Mouse (Mus musculus) brown adipose tissue, adult 24 weeks (tissue): ENCODE measurements around the gene Zfp229. TPM values are rescaled to one million over a fixed set of nuclear protein-coding genes. Genes with fewer than 3 reads are reported as not detected.
"Not testable (repeated sequence)": the region's sequence is repeated elsewhere in the genome, so short reads cannot be mapped to it uniquely, and the experiment has no call there.

ENCODE experiments used
- H3K27ac ChIP-seq: fragments of 200-500 bp; replicated peaks from 2 replicates; pipeline ENCODE4 v1.5.1; 2012; ENCODE audit warnings: low read depth, mild to moderate bottlenecking, low read length
- H3K4me1 ChIP-seq: fragments of 200-500 bp; 2 replicates; pipeline ENCODE4 v1.6.1; 2012; ENCODE audit warnings: low read length, mixed read lengths; ENCODE audit not compliant: control insufficient read depth, insufficient read depth, insufficient read length
- H3K4me3 ChIP-seq: fragments of 200-500 bp; 2 replicates; pipeline ENCODE4 v1.5.1; 2012; ENCODE audit warnings: low read depth, mild to moderate bottlenecking, low read length, moderate library complexity; ENCODE audit not compliant: insufficient read depth
- polyA plus RNA-seq: library from polyadenylated mRNA; stranded (reverse); fragments of >200 nt; gene quantifications from 2 replicates; pipeline ENCODE4 v1.2.4, GENCODE M21; 2012; ENCODE audit not compliant: missing spikeins, insufficient read depth, insufficient read length

The Zfp229 gene
- polyA plus RNA-seq, result 5.0 and 5.9 TPM in 2 replicates

DNA sequence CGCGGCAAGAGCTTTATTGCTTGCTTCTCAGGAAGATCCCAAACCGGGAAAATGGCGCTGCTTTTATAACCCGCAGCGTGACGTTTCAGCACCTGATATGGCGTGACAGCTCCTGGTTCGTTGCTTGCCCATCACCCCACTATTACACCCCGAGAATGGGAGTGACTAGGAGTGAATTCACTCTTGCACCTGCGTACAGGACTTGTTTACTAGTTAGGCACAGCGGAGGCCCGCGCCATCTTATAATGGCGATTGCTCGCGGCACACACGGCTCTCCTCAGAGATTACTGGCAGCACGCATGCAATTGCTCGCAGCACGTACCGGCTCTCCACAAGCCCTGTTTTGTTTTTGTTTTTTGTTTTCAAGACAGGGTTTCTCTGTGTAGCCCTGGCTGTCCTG is at the start of gene Zfp229:
TSS of gene Zfp229 (plus strand) at position 301 of the 400 bp plus-strand sequence.
- H3K27ac ChIP-seq, H3K4me1 ChIP-seq, H3K4me3 ChIP-seq: not testable (repeated sequence)

DNA sequence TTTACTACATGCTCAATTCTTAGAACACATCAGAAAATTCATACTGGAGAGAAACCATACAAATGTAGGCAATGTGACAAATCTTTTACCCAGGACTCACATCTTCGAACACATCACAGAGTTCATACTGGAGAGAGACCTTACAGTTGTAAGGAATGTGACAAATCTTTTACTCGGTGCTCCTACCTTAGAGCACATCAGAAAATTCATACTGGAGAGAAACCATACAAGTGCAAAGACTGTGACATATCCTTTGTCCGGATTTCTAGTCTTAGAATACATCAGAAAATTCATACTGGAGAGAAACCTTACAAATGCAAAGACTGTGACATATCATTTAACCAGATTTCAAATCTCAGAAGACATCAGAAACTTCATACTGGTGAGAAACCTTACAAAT is 39.0 kb upstream of the Zfp229 start, which contains the start of gene Gm10226:
TSS of gene Gm10226 (plus strand) at position 301 of the 400 bp plus-strand sequence.
- no peak within 1 kb of the TSS for H3K4me3 ChIP-seq

DNA sequence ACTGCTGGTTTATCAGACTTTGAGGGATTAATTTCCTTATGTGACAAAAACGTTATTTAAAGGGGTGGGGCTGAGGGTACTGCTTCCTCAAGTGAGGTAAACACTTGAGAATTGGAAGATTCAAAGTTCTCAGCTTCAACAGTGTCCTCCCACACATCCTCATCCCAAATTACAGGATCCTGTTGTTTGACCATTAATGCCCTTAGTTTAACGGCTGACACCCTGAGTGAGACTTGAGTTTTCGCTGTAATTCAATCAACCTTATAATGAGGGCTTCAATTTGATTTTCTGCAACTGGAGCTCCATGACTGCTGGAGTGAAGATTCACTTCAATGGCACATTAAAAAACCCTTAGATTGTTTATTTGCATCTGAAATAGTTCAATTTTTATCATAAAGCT is 37.3 kb upstream of the Zfp229 start:
- Histone ChIP-seq H3K4me1 (no peaks in the 10 kb centered on the region), H3K4me3 (no peak overlapping the region), H3K27ac (no peak overlapping the region)

More for the DNA sequence above, 39.0 kb upstream of the Zfp229 start, which contains the start of gene Gm10226:
- H3K27ac ChIP-seq, result no peak within 1 kb of the TSS
- no peaks in the 10 kb centered on the region for H3K4me1 ChIP-seq

DNA sequence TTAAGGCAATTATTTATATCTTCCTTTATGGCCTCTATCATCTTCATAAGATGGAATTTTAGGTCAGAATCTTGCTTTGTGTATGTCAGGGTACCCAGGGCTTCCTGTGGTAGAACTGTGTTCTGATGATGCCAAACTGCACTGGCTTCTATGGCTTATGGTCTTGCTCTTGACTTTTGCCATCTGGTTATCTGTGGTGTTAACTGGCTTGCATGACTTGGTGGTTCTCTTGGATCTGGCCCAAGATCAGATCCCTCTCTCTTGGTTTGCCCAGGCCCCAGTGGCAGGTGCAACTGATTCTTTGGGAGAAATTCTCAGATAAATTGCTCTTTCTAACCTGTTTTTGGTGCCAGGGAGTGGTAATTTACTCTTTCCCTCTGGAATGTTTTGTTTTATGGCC is 34.5 kb upstream of the Zfp229 start:
- H3K4me3 ChIP-seq, result no peak overlapping the region
- no peak overlapping the region for H3K27ac ChIP-seq
- H3K4me1 ChIP-seq, result no peaks in the 10 kb centered on the region

DNA sequence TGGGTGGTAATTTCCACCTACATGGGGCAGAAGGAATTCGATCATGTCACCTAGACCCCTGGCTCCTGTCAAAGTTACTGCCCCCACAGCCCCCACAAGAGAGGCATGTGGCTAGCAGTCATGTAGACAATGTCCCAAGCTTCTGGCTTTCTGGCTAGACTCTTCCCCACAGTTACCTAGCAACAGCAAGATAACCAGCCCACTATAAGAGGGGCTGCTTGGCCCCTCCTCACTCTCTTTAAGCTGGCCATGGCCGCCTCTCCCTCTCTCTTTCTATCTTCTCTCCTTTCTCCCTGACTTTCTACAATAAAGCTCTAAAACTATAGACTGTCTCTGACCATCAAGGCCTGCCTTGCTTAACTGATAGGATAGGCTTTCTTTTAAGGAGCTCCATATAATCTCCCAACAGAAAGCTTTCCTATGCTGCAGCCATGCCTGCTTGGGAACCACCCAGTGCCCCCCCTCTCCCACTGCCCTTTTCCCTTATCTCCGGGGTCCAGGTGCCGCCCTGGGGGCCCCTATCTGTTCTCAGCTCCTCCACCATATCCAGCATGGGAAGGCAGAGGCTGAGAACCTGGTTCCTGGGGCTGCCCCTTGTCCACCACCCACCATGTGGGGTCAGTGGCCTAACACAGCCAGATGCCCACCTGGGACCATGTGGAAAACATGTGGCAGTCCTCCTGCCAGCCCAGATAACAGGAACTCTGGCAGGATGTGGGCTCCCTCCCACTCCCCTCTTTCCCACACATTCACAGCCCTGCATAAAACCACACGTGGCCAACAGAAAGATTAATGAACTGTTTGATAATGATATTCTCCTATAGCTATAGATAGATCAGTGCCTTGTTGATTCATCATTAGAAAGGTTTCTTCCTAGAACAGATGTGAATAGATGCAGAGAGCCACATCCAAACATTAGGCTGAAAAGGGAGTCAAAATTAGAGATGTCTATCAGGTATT is 28.0 kb upstream of the Zfp229 start:
- no peak overlapping the region for H3K4me3 ChIP-seq
- no peaks in the 10 kb centered on the region for H3K4me1 ChIP-seq
- no peak overlapping the region for H3K27ac ChIP-seq

DNA sequence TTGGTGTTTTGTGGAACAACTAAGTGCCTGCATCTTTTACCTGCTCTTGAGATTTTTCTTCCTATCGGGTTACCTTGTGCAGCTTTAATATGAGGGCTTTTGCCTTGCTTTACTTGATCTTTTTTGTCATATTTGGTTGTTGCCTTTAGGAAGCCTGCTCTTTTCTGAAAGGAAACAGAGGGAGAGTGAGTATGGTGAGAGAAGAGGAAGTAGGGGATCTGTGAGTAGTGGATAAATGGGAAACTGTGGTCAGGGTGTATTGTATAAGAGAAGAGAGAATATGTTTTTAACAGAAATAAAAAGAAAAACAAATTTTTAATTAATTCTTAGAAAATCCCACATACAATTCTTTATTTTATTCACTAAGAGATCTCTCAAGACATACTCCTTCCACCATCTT is 27.2 kb upstream of the Zfp229 start:
- Histone ChIP-seq H3K4me3 (no peak overlapping the region), H3K4me1 (no peaks in the 10 kb centered on the region), H3K27ac (no peak overlapping the region)

DNA sequence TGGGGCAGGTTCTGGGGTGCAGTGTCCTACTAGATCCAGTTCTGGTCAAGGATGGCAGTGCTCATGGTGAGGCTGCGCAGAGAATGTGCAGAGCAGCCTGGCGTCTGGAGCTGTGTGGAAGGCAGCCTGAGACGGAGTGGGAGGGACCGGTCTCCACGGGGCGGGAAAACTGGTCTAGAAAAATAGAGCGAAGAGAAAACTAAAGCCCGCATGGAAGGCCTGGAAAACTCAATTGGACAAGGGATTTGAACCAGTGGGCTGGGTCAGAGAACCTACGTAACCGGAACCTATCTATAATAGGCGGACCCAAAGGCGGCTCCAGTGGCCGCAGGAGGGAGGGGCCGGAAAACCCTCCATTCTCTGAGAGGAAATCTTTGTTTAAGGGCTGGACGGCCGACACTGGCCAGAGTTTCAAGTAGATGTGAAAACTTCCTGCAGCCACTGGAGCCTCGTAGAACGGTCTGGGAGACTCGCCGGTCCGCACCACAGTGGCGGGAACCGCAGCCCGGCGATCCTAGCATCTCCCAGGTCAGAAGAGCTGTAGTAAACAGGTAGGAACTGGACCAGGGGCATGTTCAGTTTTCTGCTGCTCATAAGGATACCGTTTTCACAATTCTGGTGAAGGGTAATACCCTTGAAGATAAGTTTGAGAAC is 23.1 kb upstream of the Zfp229 start, which contains the start of gene Zfp760:
TSS of gene Zfp760 (plus strand) at position 399 of the 654 bp plus-strand sequence.
- no peaks in the 10 kb centered on the region for H3K4me1 ChIP-seq
- peak within 1 kb of the TSS; percentile 79 for H3K27ac ChIP-seq

DNA sequence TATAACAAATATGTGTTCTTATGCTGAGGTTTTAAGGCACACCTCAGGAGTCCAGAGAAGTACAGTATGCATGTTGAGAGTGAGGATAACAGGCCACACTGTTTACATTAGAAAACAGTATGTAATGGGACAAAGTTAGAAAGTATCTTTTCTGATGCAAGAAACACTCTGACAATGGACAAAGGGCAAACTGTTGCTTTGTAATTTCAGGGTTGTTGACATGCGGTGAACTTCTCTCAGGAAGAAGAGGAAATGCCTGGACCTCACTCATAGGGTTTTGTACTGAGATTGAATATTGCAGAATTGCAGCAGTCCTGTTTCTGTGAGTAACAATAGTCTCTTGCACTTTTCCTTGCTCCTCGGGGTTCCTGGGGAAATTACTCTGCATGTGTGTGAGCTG is 22.2 kb upstream of the Zfp229 start:
- Histone ChIP-seq H3K4me3 (peak overlapping the region; percentile 23; the same call in 1 of the 2 replicates), H3K4me1 (no peaks in the 10 kb centered on the region), H3K27ac (no peak overlapping the region)

More for the DNA sequence above, 23.1 kb upstream of the Zfp229 start, which contains the start of gene Zfp760:
- H3K4me3 ChIP-seq, result peak within 1 kb of the TSS; percentile 81

DNA sequence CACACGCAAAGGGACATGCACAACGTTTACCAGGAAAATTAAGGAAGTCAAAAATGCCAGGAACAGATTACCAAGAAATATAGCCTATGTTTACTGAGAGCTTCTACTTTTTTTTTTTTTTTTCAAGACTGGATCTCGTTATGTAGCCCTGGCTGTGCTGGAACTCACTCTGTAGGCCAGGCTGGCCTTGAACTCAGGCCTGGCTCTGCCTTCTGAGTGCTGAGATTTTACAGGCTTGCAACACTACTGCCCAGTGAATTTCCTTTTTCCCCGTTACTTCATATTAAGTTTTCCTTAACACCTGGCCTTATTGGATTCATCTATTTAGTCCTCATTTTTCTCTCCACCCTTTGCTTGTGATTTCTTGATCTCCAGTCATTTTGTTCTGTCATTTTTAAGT is 2.5 kb downstream of the Zfp229 start:
- H3K4me1 ChIP-seq, result 0 out of 2 replicates have a peak, but pooled peaks cover 2% of the 10 kb centered on the region
- H3K27ac ChIP-seq, result peak overlapping the region; percentile 81
- peak overlapping the region; percentile 100 for H3K4me3 ChIP-seq

DNA sequence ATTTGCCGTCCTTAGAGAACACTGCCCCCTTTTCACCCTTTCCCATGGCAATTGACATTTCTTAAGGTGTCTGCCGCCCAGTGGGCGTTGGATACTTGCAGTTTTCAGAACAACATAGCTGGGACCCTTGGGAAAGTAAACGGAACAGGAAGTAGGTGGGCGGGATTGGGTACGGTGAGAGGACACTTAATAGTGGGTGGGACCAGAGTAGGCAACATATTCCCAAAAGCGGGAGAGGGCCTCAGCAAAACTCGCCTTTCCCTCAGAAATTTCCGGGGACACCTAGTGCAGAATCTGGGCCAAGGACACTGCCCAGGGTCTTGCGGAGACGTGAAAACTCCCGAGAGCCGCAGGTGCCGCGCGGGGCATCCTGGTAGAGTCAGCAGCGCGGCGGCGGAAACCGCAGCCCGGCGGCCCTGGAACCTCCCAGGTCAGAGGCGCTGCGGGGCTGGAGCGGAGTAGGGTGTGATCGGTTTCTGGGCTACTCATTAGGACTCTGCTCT is 3.0 kb downstream of the Zfp229 start:
- Histone ChIP-seq H3K27ac (peak overlapping the region; percentile 81), H3K4me3 (peak overlapping the region; percentile 100), H3K4me1 (0 out of 2 replicates have a peak, but pooled peaks cover 2% of the 10 kb centered on the region)

DNA sequence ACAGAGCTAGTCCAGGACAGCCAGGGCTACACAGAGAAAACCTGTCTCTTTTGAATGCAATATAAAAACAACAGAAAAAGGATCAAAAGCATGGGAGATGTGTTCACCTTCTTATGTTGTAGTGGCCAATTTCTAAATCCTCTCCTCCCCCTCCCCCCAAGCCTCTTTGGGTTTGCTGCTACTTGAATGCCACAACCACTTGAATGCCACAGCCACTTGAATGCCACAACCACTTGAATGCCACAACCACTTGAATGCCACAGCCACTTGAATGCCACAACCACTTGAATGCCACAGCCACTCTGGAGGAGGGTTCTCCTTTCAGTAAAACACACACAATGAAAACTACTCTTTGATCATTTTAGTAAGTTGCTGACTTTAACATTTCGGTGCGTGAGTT is 22.2 kb downstream of the Zfp229 start:
- no peak overlapping the region for H3K4me3 ChIP-seq
- H3K27ac ChIP-seq, result no peak overlapping the region
- no peaks in the 10 kb centered on the region for H3K4me1 ChIP-seq

DNA sequence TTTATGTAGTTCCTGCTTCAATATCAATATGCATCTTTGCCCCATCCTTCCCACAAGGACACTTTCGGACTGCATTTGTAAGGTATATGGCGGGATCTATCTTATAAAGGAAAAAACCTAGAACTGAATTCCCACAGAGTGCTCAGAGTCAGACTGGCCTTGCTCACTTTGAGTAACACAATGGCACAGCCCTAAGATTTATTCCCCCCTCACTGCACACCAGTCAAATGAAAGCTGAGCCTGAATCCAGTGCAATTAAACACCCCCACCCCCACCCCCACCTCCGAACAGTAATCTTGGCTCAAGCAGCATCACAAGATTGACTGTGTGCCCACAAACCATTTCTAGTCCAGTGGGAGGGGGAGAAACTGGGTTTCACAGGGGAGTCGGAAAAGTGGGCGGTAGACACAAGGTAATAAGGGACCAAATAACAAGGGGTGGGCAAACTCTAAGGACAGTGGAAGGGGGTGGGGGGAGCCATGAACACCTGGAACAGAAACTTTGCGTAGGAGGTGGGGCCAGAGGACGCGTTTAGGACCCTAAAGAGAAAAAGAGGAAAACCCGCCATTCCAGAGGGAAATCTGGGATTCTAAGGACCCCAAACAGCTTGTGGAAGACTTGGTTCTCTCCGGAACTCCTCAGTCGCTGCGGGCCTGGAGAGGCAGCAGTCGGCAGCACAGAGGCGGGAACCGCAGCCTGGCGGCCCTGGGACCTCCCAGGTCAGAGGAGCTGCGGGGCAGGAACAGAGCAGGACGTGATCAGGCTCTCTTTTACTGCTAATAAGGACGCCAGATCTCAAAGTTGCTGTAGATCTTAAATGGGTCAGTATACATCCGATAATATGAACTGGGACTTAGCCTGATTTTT is 23.0 kb downstream of the Zfp229 start:
- peak overlapping the region; percentile 43; the same call in 1 of the 2 replicates for H3K4me3 ChIP-seq
- no peaks in the 10 kb centered on the region for H3K4me1 ChIP-seq
- H3K27ac ChIP-seq, result no peak overlapping the region

DNA sequence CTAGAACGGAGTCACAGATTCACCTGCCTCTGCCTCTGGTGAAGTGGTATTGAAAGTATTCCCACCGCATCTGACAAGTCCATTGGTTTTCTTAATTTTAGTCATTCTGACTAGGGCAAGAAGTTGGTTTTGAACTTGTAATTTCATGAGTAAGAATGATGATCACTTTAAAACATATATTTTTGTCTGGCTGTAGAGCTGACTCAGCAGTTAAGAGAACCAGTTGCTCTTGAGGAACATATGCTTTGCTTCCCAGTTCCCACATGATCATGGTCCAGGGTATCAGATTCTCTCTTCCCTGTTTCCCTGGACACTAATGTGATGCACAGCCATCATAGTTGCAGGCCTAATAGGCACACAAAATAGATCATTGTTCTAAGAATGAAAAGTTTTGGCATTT is 39.7 kb downstream of the Zfp229 start:
- Histone ChIP-seq H3K27ac (no peak overlapping the region), H3K4me3 (no peak overlapping the region), H3K4me1 (no peaks in the 10 kb centered on the region)

DNA sequence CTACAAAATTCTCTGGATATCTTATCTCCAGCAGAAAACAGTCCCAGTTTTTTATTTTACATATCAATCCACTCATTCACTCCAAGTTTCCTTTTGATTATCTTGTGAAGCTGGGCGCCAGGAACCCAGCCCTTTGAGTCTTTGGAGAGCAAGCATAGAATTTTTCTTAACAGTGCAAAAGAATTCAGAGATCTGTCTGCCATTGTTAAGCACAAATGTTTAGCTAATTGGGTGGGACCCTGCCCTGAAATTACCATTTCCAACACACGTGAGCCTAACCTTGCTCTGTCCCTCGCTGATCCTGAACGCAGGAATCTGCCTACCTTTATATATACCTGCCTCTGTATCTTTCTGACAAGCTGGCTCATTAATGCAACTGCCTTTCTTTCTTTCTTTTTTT is 61.7 kb downstream of the Zfp229 start:
- no peak overlapping the region for H3K27ac ChIP-seq
- H3K4me1 ChIP-seq, result no peaks in the 10 kb centered on the region
- H3K4me3 ChIP-seq, result no peak overlapping the region
